Mouse (Mus musculus): ENCODE results near the gene Mep1a. TPM values are rescaled to one million over a fixed set of nuclear protein-coding genes. Genes with fewer than 3 reads are reported as not detected.

Mep1a gene
- polyA plus RNA-seq, 2 experiments, result 0.21 TPM; not detected in 1

- no peak for TF ChIP-seq POLR2A (IDR thresholded peaks at IDR 0.05; ENCODE audit: borderline replicate concordance, extremely low read depth, insufficient read depth, insufficient read length)
- WGBS, result 8% methylated on average over 9 of the region's 9 CpGs
- DNase-seq (ENCODE audit: low spot score), result peak; percentile 82
- Histone ChIP-seq H3K9ac (ENCODE audit: low read depth, low read length, severe bottlenecking) (no peak overlapping the region), H3K9me3 (ENCODE audit: control insufficient read depth, low read length) (no peaks in the 10 kb centered on the region), H3K36me3 (ENCODE audit: control insufficient read depth, insufficient read depth, low read length) (no peaks in the 10 kb centered on the region), H3K4me3 (replicated peaks; ENCODE audit: low read length) (no peak overlapping the region), H3K4me1 (ENCODE audit: control insufficient read depth, insufficient read depth, low read length) (peaks cover 5% of the 10 kb centered on the region; the same call in 1 of the 2 replicates), H3K27me3 (ENCODE audit: control insufficient read depth, insufficient read depth, low read length) (no peaks in the 10 kb centered on the region), H3K27ac (replicated peaks; ENCODE audit: low read depth, low read length) (no peak overlapping the region), H3K4me2 (replicated peaks; ENCODE audit: low read depth, low read length, severe bottlenecking) (0 out of 2 replicates have a peak overlapping the region, but pooled peaks have one; percentile 2)
- no peak for ATAC-seq (ENCODE audit: low FRiP score, low read depth)
These were observed 44.0 kb downstream of the Mep1a start for GRCm38 (mm10) chr17:43458598-43458997.

GRCm38 (mm10) chr17:43451216-43451615 lies 51.4 kb downstream of the Mep1a start:
- Histone ChIP-seq H3K4me2 (replicated peaks; ENCODE audit: low read depth, low read length, severe bottlenecking) (no peak overlapping the region), H3K9ac (ENCODE audit: low read depth, low read length, severe bottlenecking) (no peak overlapping the region), H3K9me3 (ENCODE audit: control insufficient read depth, low read length) (no peaks in the 10 kb centered on the region), H3K4me1 (ENCODE audit: control insufficient read depth, insufficient read depth, low read length) (no peaks in the 10 kb centered on the region), H3K27me3 (ENCODE audit: control insufficient read depth, insufficient read depth, low read length) (no peaks in the 10 kb centered on the region), H3K27ac (replicated peaks; ENCODE audit: low read depth, low read length) (no peak overlapping the region), H3K36me3 (ENCODE audit: control insufficient read depth, insufficient read depth, low read length) (no peaks in the 10 kb centered on the region), H3K4me3 (replicated peaks; ENCODE audit: low read length) (no peak overlapping the region)
- no peak for ATAC-seq (ENCODE audit: low FRiP score, low read depth)
- 89% methylated on average over 1 of the region's 1 CpGs for WGBS
- DNase-seq (ENCODE audit: low spot score), result no peak
- no peak for TF ChIP-seq POLR2A (IDR thresholded peaks at IDR 0.05; ENCODE audit: borderline replicate concordance, extremely low read depth, insufficient read depth, insufficient read length)

GRCm38 (mm10) chr17:43434485-43434884 lies 68.1 kb downstream of the Mep1a start:
- no peak for TF ChIP-seq POLR2A (IDR thresholded peaks at IDR 0.05; ENCODE audit: borderline replicate concordance, extremely low read depth, insufficient read depth, insufficient read length)
- DNase-seq (ENCODE audit: low spot score), result no peak
- H3K36me3 ChIP-seq (ENCODE audit: control insufficient read depth, insufficient read depth, low read length), result no peaks in the 10 kb centered on the region
- H3K4me2 ChIP-seq (replicated peaks; ENCODE audit: low read depth, low read length, severe bottlenecking), result no peak overlapping the region
- H3K9me3 ChIP-seq (ENCODE audit: control insufficient read depth, low read length), result no peaks in the 10 kb centered on the region
- H3K4me3 ChIP-seq (replicated peaks; ENCODE audit: low read length), result no peak overlapping the region
- no peak for ATAC-seq (ENCODE audit: low FRiP score, low read depth)
- no peak overlapping the region for H3K9ac ChIP-seq (ENCODE audit: low read depth, low read length, severe bottlenecking)
- 69% methylated on average over 8 of the region's 8 CpGs for WGBS
- H3K27me3 ChIP-seq (ENCODE audit: control insufficient read depth, insufficient read depth, low read length), result no peaks in the 10 kb centered on the region
- H3K27ac ChIP-seq (replicated peaks; ENCODE audit: low read depth, low read length), result no peak overlapping the region
- no peaks in the 10 kb centered on the region for H3K4me1 ChIP-seq (ENCODE audit: control insufficient read depth, insufficient read depth, low read length)

GRCm38 (mm10) chr17:43431692-43432091 lies 70.9 kb downstream of the Mep1a start:
- no peak for TF ChIP-seq POLR2A (IDR thresholded peaks at IDR 0.05; ENCODE audit: borderline replicate concordance, extremely low read depth, insufficient read depth, insufficient read length)
- Histone ChIP-seq H3K27ac (replicated peaks; ENCODE audit: low read depth, low read length) (no peak overlapping the region), H3K4me1 (ENCODE audit: control insufficient read depth, insufficient read depth, low read length) (no peaks in the 10 kb centered on the region), H3K9me3 (ENCODE audit: control insufficient read depth, low read length) (no peaks in the 10 kb centered on the region), H3K9ac (ENCODE audit: low read depth, low read length, severe bottlenecking) (no peak overlapping the region), H3K36me3 (ENCODE audit: control insufficient read depth, insufficient read depth, low read length) (no peaks in the 10 kb centered on the region), H3K4me3 (replicated peaks; ENCODE audit: low read length) (no peak overlapping the region), H3K4me2 (replicated peaks; ENCODE audit: low read depth, low read length, severe bottlenecking) (no peak overlapping the region), H3K27me3 (ENCODE audit: control insufficient read depth, insufficient read depth, low read length) (no peaks in the 10 kb centered on the region)
- ATAC-seq (ENCODE audit: low FRiP score, low read depth) (no peak), DNase-seq (ENCODE audit: low spot score) (no peak)
- WGBS, result 43% methylated on average over 5 of the region's 5 CpGs

Other genes with a start within 250 kb of the Mep1a start
- gene Adgrf1, start 232.5 kb downstream of the Mep1a start, polyA plus RNA-seq (2012; rRNA removed), result 0.08 and 0.10 TPM in 2 replicates
- gene Adgrf1, start 232.5 kb downstream of the Mep1a start, polyA plus RNA-seq (2014; fragmentation: Nextera tagmentation; extraction: Ambion mirVana), result 0.06 TPM in 1 of 2 replicates, not detected in the other
- 11.9 and 13.3 TPM in 2 replicates for gene Adgrf5, start 142.4 kb downstream of the Mep1a start, polyA plus RNA-seq (2012; rRNA removed)
- gene Adgrf5, start 142.4 kb downstream of the Mep1a start, polyA plus RNA-seq (2014; fragmentation: Nextera tagmentation; extraction: Ambion mirVana), result 7.7 and 9.8 TPM in 2 replicates
- 0.14 and 0.18 TPM in 2 replicates for gene Ankrd66, start 40.8 kb upstream of the Mep1a start, polyA plus RNA-seq (2012; rRNA removed)
- gene Ankrd66, start 40.8 kb upstream of the Mep1a start, polyA plus RNA-seq (2014; fragmentation: Nextera tagmentation; extraction: Ambion mirVana), result 0.14 TPM in 1 of 2 replicates, not detected in the other
- gene Pla2g7, start 65.3 kb upstream of the Mep1a start, polyA plus RNA-seq (2012; rRNA removed), result 4.2 and 5.5 TPM in 2 replicates
- 9.3 and 11.3 TPM in 2 replicates for gene Pla2g7, start 65.3 kb upstream of the Mep1a start, polyA plus RNA-seq (2014; fragmentation: Nextera tagmentation; extraction: Ambion mirVana)
- 0.12 and 0.59 TPM in 2 replicates for gene Tdrd6, start 127.5 kb upstream of the Mep1a start, polyA plus RNA-seq (2012; rRNA removed)
- gene Tdrd6, start 127.5 kb upstream of the Mep1a start, polyA plus RNA-seq (2014; fragmentation: Nextera tagmentation; extraction: Ambion mirVana), result not detected in 2 replicates
- gene Slc25a27, start 164.4 kb upstream of the Mep1a start, polyA plus RNA-seq (2012; rRNA removed), result 28.1 and 28.6 TPM in 2 replicates
- 21.4 and 25.9 TPM in 2 replicates for gene Slc25a27, start 164.4 kb upstream of the Mep1a start, polyA plus RNA-seq (2014; fragmentation: Nextera tagmentation; extraction: Ambion mirVana)
- gene Cyp39a1, start 164.6 kb upstream of the Mep1a start, polyA plus RNA-seq (2012; rRNA removed), result 6.0 and 7.0 TPM in 2 replicates
- gene Cyp39a1, start 164.6 kb upstream of the Mep1a start, polyA plus RNA-seq (2014; fragmentation: Nextera tagmentation; extraction: Ambion mirVana), result 20.0 and 21.6 TPM in 2 replicates